Mouse (Mus musculus) kidney, adult 18-20 months (tissue): ENCODE data around the gene Stox2.

Experiments used
- DNase-seq: peaks from one replicate; pipeline ENCODE4 v3.0.0; 2021

The Stox2 gene

GRCm38 (mm10) chr8:47180181-47180580, 266.0 kb downstream of the Stox2 start:
- no peak for DNase-seq

- no peak for DNase-seq
These were observed 267.4 kb downstream of the Stox2 start for GRCm38 (mm10) chr8:47178785-47179184.

- no peak for DNase-seq
These were observed 272.3 kb downstream of the Stox2 start for GRCm38 (mm10) chr8:47173823-47174222.

GRCm38 (mm10) chr8:47172848-47173247, 273.3 kb downstream of the Stox2 start:
- DNase-seq, result no peak

GRCm38 (mm10) chr8:47160688-47161087, 285.5 kb downstream of the Stox2 start:
- no peak for DNase-seq

- DNase-seq, result no peak
These were observed 291.6 kb downstream of the Stox2 start for GRCm38 (mm10) chr8:47154521-47154920.

- DNase-seq, result no peak
These were observed 300.9 kb downstream of the Stox2 start for GRCm38 (mm10) chr8:47145258-47145657.

GRCm38 (mm10) chr8:47136047-47136446, 310.1 kb downstream of the Stox2 start:
- no peak for DNase-seq

GRCm38 (mm10) chr8:47135586-47135985, 310.6 kb downstream of the Stox2 start:
- peak; percentile 34 for DNase-seq

GRCm38 (mm10) chr8:47134736-47135135, 311.4 kb downstream of the Stox2 start:
- DNase-seq, result no peak

- DNase-seq, result no peak
These were observed 312.8 kb downstream of the Stox2 start for GRCm38 (mm10) chr8:47133381-47133780.
